Mouse (Mus musculus) limb, embryonic 15.5 days (tissue): ENCODE data around the gene Pde8a. TPM values are rescaled to one million over a fixed set of nuclear protein-coding genes. Genes with fewer than 3 reads are reported as not detected.

Experiments used
- ATAC-seq: fragments of 200-750 bp; cut with Nextera tagmentation; 2 replicates; pipeline ENCODE4 v1.8.0; 2017; ENCODE audit warnings: low read depth, moderate TSS enrichment; ENCODE audit not compliant: insufficient number of reproducible peaks, low FRiP score, low TSS enrichment
- H3K27ac ChIP-seq: fragments of 300-500 bp; sonication (generic); 2 replicates; pipeline ENCODE4 v1.5.1; 2015; ENCODE audit warnings: moderate library complexity, mild to moderate bottlenecking, inconsistent platforms
- H3K27me3 ChIP-seq: fragments of 300-500 bp; sonication (generic); 2 replicates; pipeline ENCODE4 v1.6.1; 2015; ENCODE audit warnings: inconsistent platforms
- H3K36me3 ChIP-seq: fragments of 300-500 bp; sonication (generic); 2 replicates; pipeline ENCODE4 v1.6.1; 2015; ENCODE audit warnings: inconsistent platforms
- H3K4me1 ChIP-seq: fragments of 300-500 bp; sonication (generic); 2 replicates; pipeline ENCODE4 v1.6.1; 2015; ENCODE audit warnings: inconsistent platforms
- H3K4me2 ChIP-seq: fragments of 300-500 bp; sonication (generic); 2 replicates; pipeline ENCODE4 v1.6.1; 2015; ENCODE audit warnings: mild to moderate bottlenecking, inconsistent platforms
- H3K4me3 ChIP-seq: fragments of 300-500 bp; sonication (generic); 2 replicates; pipeline ENCODE4 v1.5.1; 2015; ENCODE audit warnings: mild to moderate bottlenecking, inconsistent platforms
- H3K9ac ChIP-seq: fragments of 300-500 bp; sonication (generic); 2 replicates; pipeline ENCODE4 v1.6.1; 2015; ENCODE audit warnings: inconsistent platforms
- H3K9me3 ChIP-seq: fragments of 300-500 bp; sonication (generic); 2 replicates; pipeline ENCODE4 v1.6.1; 2016; ENCODE audit warnings: inconsistent platforms
- WGBS: fragments of 180-500 bp; shearing (Covaris S2); methylation state at CpG from one replicate; pipeline ENCODE4 v1.1.7; 2015; 5-methylcytosine and 5-hydroxymethylcytosine counted together
- polyA plus RNA-seq: library from polyadenylated mRNA; unstranded; fragments of >200 nt; fragmentation: Nextera tagmentation; extraction: Ambion mirVana; gene quantifications from 2 replicates; pipeline ENCODE4 v1.2.1, GENCODE M21; 2015

Pde8a gene
- polyA plus RNA-seq = 4.7 and 5.1 TPM in 2 replicates

GRCm38 (mm10) chr7:81213347-81214152 is at the start of gene Pde8a:
Gene Pde8a (plus strand): TSS chr7:81213596.
- H3K4me2 ChIP-seq = peak within 1 kb of the TSS; percentile 76
- peaks cover 56% of the 10 kb centered on the region for H3K27me3 ChIP-seq
- H3K27ac ChIP-seq = peak within 1 kb of the TSS; percentile 73
- no peaks in the 10 kb centered on the region for H3K36me3 ChIP-seq
- peaks cover 27% of the 10 kb centered on the region for H3K4me1 ChIP-seq
- no peaks in the 10 kb centered on the region for H3K9me3 ChIP-seq
- H3K4me3 ChIP-seq = peak within 1 kb of the TSS; percentile 54
- under 1% methylated on average over 104 of the region's 128 CpGs for WGBS
- no peak for ATAC-seq
- H3K9ac ChIP-seq = peak within 1 kb of the TSS; percentile 44

- ATAC-seq = no peak
- 65% methylated on average over 7 of the region's 7 CpGs for WGBS
- no peaks in the 10 kb centered on the region for H3K4me1 ChIP-seq
Measured at GRCm38 (mm10) chr7:81164411-81164810, 49.0 kb upstream of the Pde8a start.

GRCm38 (mm10) chr7:81167124-81167523 is 46.3 kb upstream of the Pde8a start:
- no peak overlapping the region for H3K4me2 ChIP-seq
- no peaks in the 10 kb centered on the region for H3K9me3 ChIP-seq
- H3K4me1 ChIP-seq = no peaks in the 10 kb centered on the region
- H3K4me3 ChIP-seq = no peak overlapping the region
- 33% methylated on average over 3 of the region's 3 CpGs for WGBS
- no peak for ATAC-seq
- no peaks in the 10 kb centered on the region for H3K27me3 ChIP-seq
- no peak overlapping the region for H3K27ac ChIP-seq
- H3K9ac ChIP-seq = no peak overlapping the region
- H3K36me3 ChIP-seq = no peaks in the 10 kb centered on the region

More at GRCm38 (mm10) chr7:81164411-81164810, 49.0 kb upstream of the Pde8a start:
- Histone ChIP-seq H3K4me3 (no peak overlapping the region), H3K9ac (no peak overlapping the region), H3K27me3 (no peaks in the 10 kb centered on the region), H3K27ac (no peak overlapping the region), H3K9me3 (no peaks in the 10 kb centered on the region), H3K4me2 (no peak overlapping the region), H3K36me3 (no peaks in the 10 kb centered on the region)

GRCm38 (mm10) chr7:81169351-81169750 is 44.0 kb upstream of the Pde8a start:
- H3K4me1 ChIP-seq = no peaks in the 10 kb centered on the region
- no peak overlapping the region for H3K9ac ChIP-seq
- no peak overlapping the region for H3K4me2 ChIP-seq
- H3K9me3 ChIP-seq = 0 out of 2 replicates have a peak, but pooled peaks cover 4% of the 10 kb centered on the region
- H3K27ac ChIP-seq = no peak overlapping the region
- 62% methylated on average over 7 of the region's 7 CpGs for WGBS
- no peaks in the 10 kb centered on the region for H3K27me3 ChIP-seq
- no peak overlapping the region for H3K4me3 ChIP-seq
- no peak for ATAC-seq
- no peaks in the 10 kb centered on the region for H3K36me3 ChIP-seq

GRCm38 (mm10) chr7:81173931-81174330 is 39.5 kb upstream of the Pde8a start:
- H3K4me1 ChIP-seq = no peaks in the 10 kb centered on the region
- H3K27ac ChIP-seq = no peak overlapping the region
- no peak overlapping the region for H3K4me3 ChIP-seq
- no peak overlapping the region for H3K4me2 ChIP-seq
- 0 out of 2 replicates have a peak, but pooled peaks cover 4% of the 10 kb centered on the region for H3K9me3 ChIP-seq
- ATAC-seq = no peak
- no peak overlapping the region for H3K9ac ChIP-seq
- 90% methylated on average over 2 of the region's 2 CpGs for WGBS
- no peaks in the 10 kb centered on the region for H3K27me3 ChIP-seq
- H3K36me3 ChIP-seq = no peaks in the 10 kb centered on the region

- Histone ChIP-seq H3K9ac (no peak overlapping the region), H3K27ac (no peak overlapping the region), H3K4me3 (no peak overlapping the region), H3K27me3 (no peaks in the 10 kb centered on the region), H3K4me2 (no peak overlapping the region), H3K36me3 (no peaks in the 10 kb centered on the region), H3K9me3 (0 out of 2 replicates have a peak, but pooled peaks cover 4% of the 10 kb centered on the region), H3K4me1 (no peaks in the 10 kb centered on the region)
- WGBS = 83% methylated on average over 5 of the region's 5 CpGs
- ATAC-seq = no peak
Measured at GRCm38 (mm10) chr7:81174654-81175053, 38.7 kb upstream of the Pde8a start.

- no peak overlapping the region for H3K27ac ChIP-seq
- no peaks in the 10 kb centered on the region for H3K27me3 ChIP-seq
- H3K4me3 ChIP-seq = no peak overlapping the region
- 49% methylated on average over 5 of the region's 5 CpGs for WGBS
- H3K4me2 ChIP-seq = no peak overlapping the region
- no peaks in the 10 kb centered on the region for H3K36me3 ChIP-seq
- no peak overlapping the region for H3K9ac ChIP-seq
- H3K4me1 ChIP-seq = no peaks in the 10 kb centered on the region
- no peak for ATAC-seq
- 0 out of 2 replicates have a peak, but pooled peaks cover 4% of the 10 kb centered on the region for H3K9me3 ChIP-seq
Measured at GRCm38 (mm10) chr7:81176187-81176769, 37.1 kb upstream of the Pde8a start.

- H3K36me3 ChIP-seq = no peaks in the 10 kb centered on the region
Measured at GRCm38 (mm10) chr7:81179494-81179893, 33.9 kb upstream of the Pde8a start.

GRCm38 (mm10) chr7:81182492-81183175 is 30.8 kb upstream of the Pde8a start:
- ATAC-seq = no peak
- H3K36me3 ChIP-seq = no peaks in the 10 kb centered on the region

More at GRCm38 (mm10) chr7:81179494-81179893, 33.9 kb upstream of the Pde8a start:
- Histone ChIP-seq H3K9me3 (no peaks in the 10 kb centered on the region), H3K9ac (no peak overlapping the region), H3K4me2 (no peak overlapping the region), H3K4me1 (no peaks in the 10 kb centered on the region), H3K4me3 (no peak overlapping the region), H3K27ac (0 out of 2 replicates have a peak overlapping the region, but pooled peaks have one; percentile 1), H3K27me3 (no peaks in the 10 kb centered on the region)
- WGBS = 62% methylated on average over 5 of the region's 5 CpGs
- no peak for ATAC-seq

GRCm38 (mm10) chr7:81183181-81183580 is 30.2 kb upstream of the Pde8a start:
- H3K36me3 ChIP-seq = no peaks in the 10 kb centered on the region
- no peak overlapping the region for H3K9ac ChIP-seq
- no peak overlapping the region for H3K4me2 ChIP-seq
- no peak overlapping the region for H3K4me3 ChIP-seq
- H3K27me3 ChIP-seq = no peaks in the 10 kb centered on the region
- no peaks in the 10 kb centered on the region for H3K9me3 ChIP-seq
- no peak for ATAC-seq
- no peak overlapping the region for H3K27ac ChIP-seq
- H3K4me1 ChIP-seq = no peaks in the 10 kb centered on the region

More at GRCm38 (mm10) chr7:81182492-81183175, 30.8 kb upstream of the Pde8a start:
- Histone ChIP-seq H3K27me3 (no peaks in the 10 kb centered on the region), H3K9ac (no peak overlapping the region), H3K4me1 (no peaks in the 10 kb centered on the region), H3K4me2 (no peak overlapping the region), H3K9me3 (no peaks in the 10 kb centered on the region), H3K4me3 (no peak overlapping the region), H3K27ac (no peak overlapping the region)
- WGBS = 79% methylated on average over 10 of the region's 10 CpGs

- Histone ChIP-seq H3K27me3 (no peaks in the 10 kb centered on the region), H3K36me3 (no peaks in the 10 kb centered on the region), H3K4me1 (no peaks in the 10 kb centered on the region), H3K4me2 (no peak overlapping the region), H3K9ac (no peak overlapping the region), H3K9me3 (no peaks in the 10 kb centered on the region), H3K27ac (no peak overlapping the region), H3K4me3 (no peak overlapping the region)
- WGBS = 86% methylated on average over 2 of the region's 2 CpGs
- no peak for ATAC-seq
Measured at GRCm38 (mm10) chr7:81184136-81184535, 29.3 kb upstream of the Pde8a start.

- no peaks in the 10 kb centered on the region for H3K9me3 ChIP-seq
- H3K9ac ChIP-seq = no peak overlapping the region
- no peak overlapping the region for H3K27ac ChIP-seq
- H3K4me1 ChIP-seq = no peaks in the 10 kb centered on the region
- no peak for ATAC-seq
- no peaks in the 10 kb centered on the region for H3K36me3 ChIP-seq
- no peak overlapping the region for H3K4me2 ChIP-seq
- H3K4me3 ChIP-seq = no peak overlapping the region
- no peaks in the 10 kb centered on the region for H3K27me3 ChIP-seq
- 74% methylated on average over 1 of the region's 1 CpGs for WGBS
Measured at GRCm38 (mm10) chr7:81184651-81185050, 28.7 kb upstream of the Pde8a start.
